Mouse (Mus musculus) thymus, postnatal 36 days (tissue): ENCODE data around the gene Gstm6.
A peak's percentile ranks its signal among the peaks of the same experiment; 100 is the strongest.
"Not testable (repeated sequence)": the region's sequence is repeated elsewhere in the genome, so short reads cannot be mapped to it uniquely, and the experiment has no call there.

Experiments used
- DNase-seq, 2 experiments: peaks; one replicate each; pipeline ENCODE4 v3.0.0; 2022; ENCODE audit warnings: mixed read lengths in 2 of 2

The Gstm6 gene

GRCm38 (mm10) chr3:107939830-107940229 lies 3.7 kb downstream of the Gstm6 start:
- no peak for DNase-seq

- peak; percentile 43 to 47 for DNase-seq
Measured at GRCm38 (mm10) chr3:107939403-107939802, 4.1 kb downstream of the Gstm6 start.

- no peak for DNase-seq
Measured at GRCm38 (mm10) chr3:107935888-107936287, 7.7 kb downstream of the Gstm6 start.

GRCm38 (mm10) chr3:107935268-107935667 lies 8.3 kb downstream of the Gstm6 start:
- no peak for DNase-seq

- no peak for DNase-seq
Measured at GRCm38 (mm10) chr3:107932128-107932527, 11.4 kb downstream of the Gstm6 start.

- peak; percentile 85 to 89 for DNase-seq
Measured at GRCm38 (mm10) chr3:107931670-107932069, 11.9 kb downstream of the Gstm6 start, which contains the start of gene Gstm7. TSS of gene Gstm7 (minus strand) at chr3:107931817.

- no peak for DNase-seq
Measured at GRCm38 (mm10) chr3:107931134-107931533, 12.4 kb downstream of the Gstm6 start.

- no peak for DNase-seq
Measured at GRCm38 (mm10) chr3:107929731-107930130, 13.8 kb downstream of the Gstm6 start.

- DNase-seq, result no peak
Measured at GRCm38 (mm10) chr3:107929243-107929642, 14.3 kb downstream of the Gstm6 start.

GRCm38 (mm10) chr3:107928691-107929090 lies 14.9 kb downstream of the Gstm6 start:
- DNase-seq, result no peak

- no peak for DNase-seq
Measured at GRCm38 (mm10) chr3:107927841-107928240, 15.7 kb downstream of the Gstm6 start.

- DNase-seq, result no peak
Measured at GRCm38 (mm10) chr3:107925335-107925734, 18.2 kb downstream of the Gstm6 start.

GRCm38 (mm10) chr3:107920348-107920747 lies 23.2 kb downstream of the Gstm6 start:
- DNase-seq, result no peak

GRCm38 (mm10) chr3:107917783-107918408 lies 25.7 kb downstream of the Gstm6 start:
- peak in 1 of 2 experiments; percentile 22 for DNase-seq

GRCm38 (mm10) chr3:107917097-107917496 lies 26.5 kb downstream of the Gstm6 start:
- DNase-seq, result no peak

- DNase-seq, result no peak
Measured at GRCm38 (mm10) chr3:107916674-107917073, 26.9 kb downstream of the Gstm6 start.

GRCm38 (mm10) chr3:107905942-107906341 lies 37.6 kb downstream of the Gstm6 start:
- DNase-seq, result no peak

- no peak for DNase-seq
Measured at GRCm38 (mm10) chr3:107900955-107901673, 42.4 kb downstream of the Gstm6 start.

GRCm38 (mm10) chr3:107898691-107899090 lies 44.9 kb downstream of the Gstm6 start:
- no peak for DNase-seq

GRCm38 (mm10) chr3:107895720-107896569 lies 47.6 kb downstream of the Gstm6 start, which contains the start of gene Gstm5:
TSS of gene Gstm5 (plus strand) at chr3:107895821.
- no peak for DNase-seq

- no peak for DNase-seq
Measured at GRCm38 (mm10) chr3:107895194-107895719, 48.3 kb downstream of the Gstm6 start.

- not testable (repeated sequence) for DNase-seq
Measured at GRCm38 (mm10) chr3:107889236-107889635, 54.3 kb downstream of the Gstm6 start.
